Mouse (Mus musculus): ENCODE measurements around the gene Zscan5b. TPM values are rescaled to one million over a fixed set of nuclear protein-coding genes. Genes with fewer than 3 reads are reported as not detected.
"Not testable (repeated sequence)": the region's sequence is repeated elsewhere in the genome, so short reads cannot be mapped to it uniquely, and the experiment has no call there.

The Zscan5b gene
- total RNA-seq, 4 experiments from 2014 or later, result not detected

GRCm38 (mm10) chr7:6244361-6245292 is 22.5 kb downstream of the Zscan5b start:
- no peak for DNase-seq

GRCm38 (mm10) chr7:6252410-6252809 is 30.3 kb downstream of the Zscan5b start, which contains the start of gene Epp13:
Epp13 (plus strand) TSS chr7:6252710.
- DNase-seq, result no peak

GRCm38 (mm10) chr7:6254451-6254850 is 32.4 kb downstream of the Zscan5b start:
- no peak for DNase-seq

DNA sequence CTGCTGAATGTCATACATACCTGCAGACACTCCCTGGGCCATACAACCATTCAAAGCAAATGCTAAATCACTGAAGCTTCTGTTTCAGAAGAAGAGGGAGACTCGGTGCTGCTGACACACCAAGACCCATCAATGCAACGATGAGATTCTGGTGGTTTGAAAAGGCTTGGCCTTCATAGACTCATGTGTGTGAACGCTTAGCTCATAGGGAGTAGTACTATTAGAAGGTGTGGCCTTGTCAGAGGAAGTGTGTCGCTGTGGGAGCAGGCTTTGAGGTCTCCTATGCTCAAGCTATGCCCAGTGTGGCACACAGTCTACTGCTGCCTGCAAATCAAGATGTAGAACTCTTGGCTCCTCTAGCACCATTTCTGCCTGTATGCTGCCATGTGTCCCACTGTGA is 35.3 kb downstream of the Zscan5b start:
- no peak for DNase-seq

DNA sequence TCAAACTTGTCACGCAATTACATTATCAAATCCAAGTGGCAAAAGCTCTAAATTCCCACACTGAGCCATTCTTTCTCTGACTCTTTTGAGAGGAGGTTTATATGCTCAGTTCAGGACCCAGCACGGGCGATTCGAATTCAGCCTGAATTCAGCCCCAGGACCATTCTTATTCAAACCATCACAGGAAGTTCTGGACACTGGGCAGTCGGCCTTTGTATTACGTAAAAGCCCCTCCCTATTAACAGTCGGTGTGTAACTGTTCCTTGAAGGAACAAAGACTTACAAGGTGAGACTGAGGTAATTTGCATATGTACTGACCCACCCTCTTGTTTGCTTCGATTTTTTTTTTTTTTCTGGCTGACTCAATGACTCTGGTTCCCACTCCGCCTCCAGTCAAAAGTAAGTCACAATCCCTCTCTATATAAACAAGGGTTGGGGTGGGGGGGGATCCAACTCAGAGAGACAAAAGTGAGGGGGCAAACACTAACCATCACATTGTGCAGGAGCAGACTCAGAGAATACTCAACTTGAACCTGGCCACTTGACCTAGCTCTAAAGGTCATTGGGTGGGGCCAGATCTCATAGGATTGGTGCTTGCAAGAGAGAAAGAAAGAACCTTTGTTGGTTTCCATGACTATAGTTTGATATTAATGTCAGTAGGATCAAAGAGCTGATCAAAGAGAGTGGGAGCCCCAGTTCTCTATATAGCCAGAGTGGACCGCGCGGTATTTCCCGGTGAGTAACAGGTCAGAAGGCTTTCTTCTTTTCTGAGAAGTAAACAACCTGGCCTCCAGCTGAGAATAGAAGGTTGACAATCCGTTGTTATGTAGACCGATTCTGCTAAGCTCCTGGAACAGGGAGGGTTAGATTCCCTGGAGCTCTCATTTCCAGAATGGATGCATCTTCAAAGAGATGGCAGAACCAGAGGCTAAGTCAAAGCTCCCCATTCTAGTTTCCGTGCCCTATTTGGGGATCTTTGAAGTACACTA is 36.4 kb downstream of the Zscan5b start:
- no peak for DNase-seq

- DNase-seq, result not testable (repeated sequence)
Measured at GRCm38 (mm10) chr7:6260004-6260403, 37.9 kb downstream of the Zscan5b start.

- no peak for DNase-seq
Measured at GRCm38 (mm10) chr7:6262120-6262519, 40.0 kb downstream of the Zscan5b start.

- DNase-seq, result no peak
Measured at GRCm38 (mm10) chr7:6262984-6263383, 40.9 kb downstream of the Zscan5b start.

GRCm38 (mm10) chr7:6265695-6266094 is 43.6 kb downstream of the Zscan5b start:
- DNase-seq, result no peak

DNA sequence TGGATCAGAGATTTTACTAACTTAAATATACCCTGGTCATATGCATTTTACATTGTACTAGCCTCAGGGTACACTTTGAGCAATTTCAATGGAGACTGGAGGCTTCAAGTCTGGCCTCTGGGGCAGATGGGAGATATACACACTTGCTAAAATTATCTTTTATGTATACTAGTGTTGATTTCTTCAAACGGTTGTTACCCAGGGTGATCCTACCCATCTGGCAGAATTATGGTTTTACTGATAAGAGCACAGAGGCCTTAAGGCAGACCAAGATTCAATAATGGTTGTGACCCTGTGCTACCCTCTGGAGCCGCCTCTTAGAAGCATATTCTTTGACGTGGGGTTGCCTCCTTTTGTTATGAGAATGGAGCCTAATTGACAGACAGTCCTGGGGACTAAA is 55.8 kb downstream of the Zscan5b start:
- no peak for DNase-seq

DNA sequence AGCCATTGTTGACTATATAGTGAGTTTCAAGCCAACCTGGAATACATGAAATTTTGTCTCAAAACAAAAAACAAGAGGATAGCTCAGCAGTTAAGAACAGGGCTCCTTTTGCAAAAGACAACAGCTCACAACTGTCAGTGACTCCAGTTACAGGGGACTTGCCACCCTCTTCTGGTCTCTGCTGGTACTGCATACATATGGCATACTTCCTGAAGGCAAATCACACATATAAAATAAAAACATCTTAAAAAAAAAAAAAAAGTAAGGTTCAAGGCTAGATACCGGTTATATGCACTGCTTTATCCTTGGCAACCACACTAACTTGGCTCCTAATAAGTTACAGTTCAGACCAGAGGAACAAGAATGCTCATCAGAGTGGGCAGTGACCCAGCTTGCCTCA is 60.7 kb downstream of the Zscan5b start:
- DNase-seq, result peak; percentile 39

- peak; percentile 73 for DNase-seq
Measured at GRCm38 (mm10) chr7:6283451-6284075, 61.5 kb downstream of the Zscan5b start.

DNA sequence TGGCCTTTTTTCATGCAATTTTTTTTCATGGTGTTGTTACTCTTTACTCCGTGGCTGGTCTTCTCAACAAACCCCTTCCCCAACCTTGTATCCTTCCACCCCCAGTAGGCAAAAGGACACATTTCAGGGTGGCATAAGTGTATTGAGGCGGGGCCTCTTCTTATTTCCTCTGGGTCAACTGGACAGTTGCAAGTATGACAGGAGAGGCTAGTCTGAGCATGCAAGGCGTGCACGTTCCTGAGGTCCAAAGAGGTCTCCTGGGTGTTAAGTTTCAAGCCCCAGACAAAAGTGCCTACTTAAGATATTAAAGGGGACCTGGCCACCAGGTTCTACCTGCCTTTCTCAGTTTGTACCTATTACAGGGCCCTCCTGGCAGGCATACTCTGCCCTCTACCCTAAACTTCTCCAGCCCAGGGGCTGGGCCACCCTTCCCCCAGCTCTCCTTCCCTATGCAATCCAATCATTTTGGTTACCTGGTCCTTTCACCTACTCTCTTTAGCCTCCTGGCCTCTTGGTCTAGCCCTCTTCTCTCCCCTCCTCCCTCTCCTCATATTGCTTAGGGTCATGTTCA is 62.4 kb downstream of the Zscan5b start:
- no peak for DNase-seq

GRCm38 (mm10) chr7:6285366-6285765 is 63.3 kb downstream of the Zscan5b start:
- no peak for DNase-seq

GRCm38 (mm10) chr7:6285842-6286705 is 64.0 kb downstream of the Zscan5b start, which contains the start of gene Zfp667:
Zfp667 (plus strand) TSS chr7:6286579.
- DNase-seq, result peak; percentile 97

GRCm38 (mm10) chr7:6286921-6287531 is 64.9 kb downstream of the Zscan5b start:
- DNase-seq, result no peak

Measured in adrenal gland, adult 8-10 months (tissue).